Mouse (Mus musculus) Patski (cell line): ENCODE data around the gene Xrra1. TPM values are rescaled to one million over a fixed set of nuclear protein-coding genes. Genes with fewer than 3 reads are reported as not detected.

Experiments used
- ATAC-seq: fragments of 100-300 bp; one replicate; pipeline ENCODE4 v1.8.0; 2021
- CTCF ChIA-PET: fragments of 350-600 bp; sonication (Branson Sonifier 250); formaldehyde crosslinking; loops from one replicate; lab custom pipeline; 2022; ENCODE audit warnings: inconsistent platforms; lab: Charles Lee
- POLR2A ChIA-PET: fragments of 350-600 bp; sonication (Branson Sonifier 250); formaldehyde crosslinking; loops from one replicate; lab custom pipeline; 2022; ENCODE audit warnings: antibody characterized with exemption, inconsistent platforms; lab: Charles Lee
- DNase-seq: peaks from one replicate; pipeline ENCODE4 v3.0.0-alpha.2; 2011; ENCODE audit warnings: low read depth, low spot score
- H3K27me3 ChIP-seq: fragments of 371-371 bp; one replicate; pipeline ENCODE4 v1.5.1; 2021
- CTCF ChIP-seq: fragments of 100-300 bp; IDR thresholded peaks from one replicate; pipeline ENCODE4 v1.5.1; 2021
- in situ Hi-C: fragments of 300-500 bp; cut with MboI; formaldehyde crosslinking; loops from 3 replicates; pipeline ENCODE4 v1.11.1; 2018; ENCODE audit warnings: low pct_unique_long_range_greater_than_20kb, mixed read lengths
- polyA plus RNA-seq: library from polyadenylated mRNA; unstranded; gene quantifications from one replicate; pipeline ENCODE4 v1.2.3, GENCODE M21; 2021

The Xrra1 gene
- polyA plus RNA-seq, 1 experiment from 2014 or later = 0.60 TPM

- ATAC-seq (no peak), DNase-seq (no peak)
- no peaks in the 10 kb centered on the region for H3K27me3 ChIP-seq
- no peak for TF ChIP-seq CTCF
- in situ Hi-C loops = no loop called here
- ChIA-PET POLR2A (no interaction called here), CTCF (interaction anchor here (1.6 kb wide), 1 partner anchor 50 kb away, joined by 3 read pairs; no protein-coding TSS in a partner anchor)
Measured at GRCm38 (mm10) chr7:99826096-99826495, 32.8 kb upstream of the Xrra1 start.

GRCm38 (mm10) chr7:99828083-99828570 is 30.8 kb upstream of the Xrra1 start, which contains the start of gene Neu3:
Neu3 (minus strand) TSS chr7:99828417.
- no peak for TF ChIP-seq CTCF
- ChIA-PET CTCF (no interaction called here), POLR2A (no interaction called here)
- DNase-seq = peak; percentile 62
- in situ Hi-C loops = no loop called here
- ATAC-seq = peak; percentile 99
- no peaks in the 10 kb centered on the region for H3K27me3 ChIP-seq

GRCm38 (mm10) chr7:99833115-99833845 is 25.6 kb upstream of the Xrra1 start:
- ATAC-seq (no peak), DNase-seq (no peak)
- ChIA-PET POLR2A (no interaction called here), CTCF (no interaction called here)
- H3K27me3 ChIP-seq = no peaks in the 10 kb centered on the region
- in situ Hi-C loops = no loop called here
- no peak for TF ChIP-seq CTCF

- DNase-seq (no peak), ATAC-seq (no peak)
- CTCF ChIA-PET = interaction anchor here (2.1 kb wide), 1 partner anchor 11 kb away, joined by 7 read pairs; no protein-coding TSS in a partner anchor
- no peak for TF ChIP-seq CTCF
- in situ Hi-C loops = no loop called here
- H3K27me3 ChIP-seq = no peaks in the 10 kb centered on the region
- POLR2A ChIA-PET = no interaction called here
Measured at GRCm38 (mm10) chr7:99833846-99834222, 25.1 kb upstream of the Xrra1 start.

GRCm38 (mm10) chr7:99834314-99834853 is 24.5 kb upstream of the Xrra1 start:
- no peak for TF ChIP-seq CTCF
- POLR2A ChIA-PET = no interaction called here
- in situ Hi-C loops = no loop called here
- CTCF ChIA-PET = interaction anchor here (2.1 kb wide), 1 partner anchor 11 kb away, joined by 7 read pairs; no protein-coding TSS in a partner anchor
- no peak for DNase-seq
- ATAC-seq = no peak
- H3K27me3 ChIP-seq = no peaks in the 10 kb centered on the region

GRCm38 (mm10) chr7:99836781-99837180 is 22.1 kb upstream of the Xrra1 start:
- H3K27me3 ChIP-seq = no peaks in the 10 kb centered on the region
- ChIA-PET POLR2A (no interaction called here), CTCF (interaction anchor here (1.3 kb wide), 1 partner anchor 11 kb away, joined by 3 read pairs; no protein-coding TSS in a partner anchor)
- in situ Hi-C loops = no loop called here
- TF ChIP-seq CTCF = no peak
- ATAC-seq (no peak), DNase-seq (no peak)

GRCm38 (mm10) chr7:99837358-99838071 is 21.4 kb upstream of the Xrra1 start:
- in situ Hi-C loops = no loop called here
- no peak for TF ChIP-seq CTCF
- no peaks in the 10 kb centered on the region for H3K27me3 ChIP-seq
- ChIA-PET CTCF (interaction anchor here (1.3 kb wide), 1 partner anchor 10 kb away, joined by 3 read pairs; no protein-coding TSS in a partner anchor), POLR2A (interaction anchor here (0.6 kb wide), 1 partner anchor 13 kb away, joined by 3 read pairs; no protein-coding TSS in a partner anchor)
- no peak for DNase-seq
- ATAC-seq = no peak

GRCm38 (mm10) chr7:99838241-99838640 is 20.7 kb upstream of the Xrra1 start:
- no peak for TF ChIP-seq CTCF
- no peaks in the 10 kb centered on the region for H3K27me3 ChIP-seq
- CTCF ChIA-PET = no interaction called here

GRCm38 (mm10) chr7:99845533-99846236 is 13.2 kb upstream of the Xrra1 start:
- H3K27me3 ChIP-seq = no peaks in the 10 kb centered on the region
- no peak for DNase-seq
- CTCF ChIA-PET = interaction anchor here (1.3 to 2.3 kb wide), 2 partner anchors 11 to 12 kb away, joined by 4 to 7 read pairs; no protein-coding TSS in a partner anchor
- POLR2A ChIA-PET = no interaction called here
- no peak for ATAC-seq
- no peak for TF ChIP-seq CTCF
- in situ Hi-C loops = no loop called here

More at GRCm38 (mm10) chr7:99838241-99838640, 20.7 kb upstream of the Xrra1 start:
- DNase-seq = no peak
- in situ Hi-C loops = no loop called here
- POLR2A ChIA-PET = no interaction called here
- ATAC-seq = no peak

GRCm38 (mm10) chr7:99850534-99850933 is 8.4 kb upstream of the Xrra1 start:
- in situ Hi-C loops = loop anchor here (10.0 kb wide), 1 partner anchor 366 kb away; the partner anchor contains the start of gene Rps3
- TF ChIP-seq CTCF = no peak
- ChIA-PET POLR2A (interaction anchor here (0.6 kb wide), 1 partner anchor 13 kb away, joined by 3 read pairs; no protein-coding TSS in a partner anchor), CTCF (no interaction called here)
- DNase-seq (no peak), ATAC-seq (no peak)
- H3K27me3 ChIP-seq = no peaks in the 10 kb centered on the region
